Mouse (Mus musculus) retina, postnatal 7 days (tissue): ENCODE results near the gene Gm1043.

ENCODE experiments used
- DNase-seq: peaks from one replicate; pipeline ENCODE4 v3.0.0-alpha.2; 2012; ENCODE audit warnings: low read depth, low spot score

Gm1043 gene

DNA sequence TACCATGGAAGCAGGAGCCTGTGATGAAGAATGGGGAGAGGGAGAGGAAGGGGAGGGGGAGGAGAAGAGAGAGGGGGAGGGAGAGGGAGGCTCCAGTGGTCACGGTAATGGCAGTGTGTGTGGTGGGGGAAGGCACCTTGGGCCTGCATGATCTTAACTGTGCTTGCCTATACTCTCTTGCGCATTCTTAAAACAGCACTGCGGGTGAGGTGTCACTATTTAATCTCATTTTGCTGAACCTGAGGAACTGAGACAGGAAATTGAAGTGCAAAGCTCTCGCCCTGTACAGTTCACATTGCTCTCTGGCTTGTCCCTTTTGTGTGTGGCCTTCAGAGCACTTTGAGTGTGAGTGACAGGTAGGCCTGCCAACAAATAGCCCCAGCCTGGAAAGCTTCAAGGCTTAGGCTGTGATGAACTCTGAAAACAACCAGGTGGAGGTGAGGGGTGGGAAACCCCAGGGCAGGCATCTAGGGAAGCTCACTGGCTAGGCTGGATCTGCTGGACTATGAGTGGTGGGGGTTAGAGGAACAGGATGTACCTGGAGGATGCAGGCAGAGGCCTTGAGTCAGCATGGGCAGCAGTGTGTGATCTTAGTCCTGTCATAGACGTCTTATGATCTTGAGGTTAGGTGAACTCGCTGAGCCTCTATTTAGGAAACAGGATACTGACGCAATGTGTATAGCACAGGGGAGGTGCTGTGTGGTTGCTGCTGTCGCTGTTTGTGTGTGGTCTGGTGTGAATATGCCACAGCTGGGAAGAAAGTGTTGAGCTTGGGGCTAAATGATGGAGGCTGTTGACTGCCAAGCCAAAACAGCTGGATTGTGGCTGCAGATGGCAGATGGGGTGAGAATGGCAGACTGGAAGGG is 18.2 kb upstream of the Gm1043 start:
- no peak for DNase-seq

DNA sequence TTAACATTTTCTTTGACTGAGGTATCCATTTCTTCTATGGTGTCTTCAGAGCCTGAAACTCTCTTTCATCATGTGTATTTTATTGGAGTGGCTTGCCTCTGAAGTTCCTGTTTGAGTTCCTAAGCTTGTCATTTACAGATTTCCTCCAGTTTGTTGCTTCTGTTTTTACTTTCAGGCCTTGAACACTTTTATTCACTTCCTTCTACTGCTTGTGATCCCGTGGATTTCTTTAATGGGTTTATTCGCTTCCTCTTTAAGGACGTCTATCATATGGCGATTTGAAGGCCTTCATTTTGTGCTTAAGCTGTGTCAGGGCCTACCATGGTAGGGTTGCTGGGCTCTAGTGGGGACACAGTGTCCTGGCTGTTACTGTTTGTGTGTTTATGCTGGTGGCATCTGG is 11.5 kb upstream of the Gm1043 start:
- DNase-seq = no peak

DNA sequence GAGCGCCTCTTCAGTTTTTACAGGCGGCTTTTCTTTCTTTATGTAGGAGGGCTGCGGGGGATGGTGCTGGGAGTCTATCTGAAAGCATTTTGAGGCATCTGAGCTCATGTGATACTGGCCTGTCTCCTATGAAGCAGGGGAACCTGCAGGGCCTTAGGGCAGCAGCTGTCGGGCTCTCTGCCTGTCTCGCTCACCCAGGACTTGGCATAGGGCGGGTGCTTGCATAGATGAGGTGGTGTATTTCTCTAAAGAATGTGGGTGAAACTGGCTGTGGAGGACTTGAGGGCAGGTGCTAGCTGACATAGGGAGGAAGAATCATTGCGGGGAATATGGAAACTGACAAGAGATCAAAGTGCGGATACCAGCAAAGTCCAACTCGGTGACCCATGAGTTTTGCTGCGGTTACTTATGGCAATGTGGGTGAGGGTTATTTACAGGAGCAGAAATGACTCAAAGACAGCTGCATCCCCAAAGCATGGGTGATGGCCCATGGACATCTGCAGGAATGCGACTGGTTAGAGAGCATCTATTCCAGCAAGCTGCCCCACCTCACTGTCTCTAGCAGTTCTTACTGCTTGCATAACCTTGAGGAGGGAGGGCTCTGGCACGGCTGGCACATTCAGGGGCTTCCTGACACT is 8.4 kb upstream of the Gm1043 start:
- DNase-seq = no peak

DNA sequence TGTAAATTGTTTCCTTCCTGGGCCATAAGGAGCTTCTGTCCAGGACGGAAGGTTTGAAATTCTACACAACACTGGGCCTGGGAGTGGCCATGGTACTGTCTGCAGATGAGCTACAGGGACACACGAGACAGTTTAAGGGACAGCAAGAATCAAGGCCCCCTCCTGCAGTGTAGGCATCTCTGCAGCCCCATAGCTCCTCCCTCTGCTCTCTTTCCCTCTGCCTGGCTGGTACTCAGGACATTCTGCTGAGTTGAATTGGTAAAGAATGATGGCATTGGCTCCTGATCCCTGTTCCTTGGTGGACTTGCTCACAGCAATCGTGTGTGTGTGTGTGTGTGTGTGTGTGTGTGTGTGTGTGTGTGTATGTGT is 7.9 kb upstream of the Gm1043 start:
- no peak for DNase-seq

DNA sequence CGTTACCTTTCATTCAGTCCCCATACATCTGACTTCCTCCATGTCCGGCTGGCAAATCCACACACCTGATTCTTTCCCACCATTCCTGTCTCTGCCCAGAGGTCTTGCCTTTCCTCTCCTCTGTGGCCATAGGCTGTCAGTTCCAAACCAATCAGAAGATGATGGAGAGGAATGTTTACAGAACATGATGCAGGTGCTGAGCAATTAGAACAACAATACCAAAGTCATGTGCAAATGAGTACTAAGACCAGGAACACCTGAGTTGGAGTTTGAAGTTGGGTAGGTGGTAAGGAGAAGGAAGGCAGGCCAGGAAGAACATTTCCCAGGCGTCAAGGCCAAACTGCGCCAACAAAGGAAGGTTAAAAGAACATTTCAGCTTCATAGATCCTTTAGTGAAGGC is 5.7 kb upstream of the Gm1043 start:
- no peak for DNase-seq

DNA sequence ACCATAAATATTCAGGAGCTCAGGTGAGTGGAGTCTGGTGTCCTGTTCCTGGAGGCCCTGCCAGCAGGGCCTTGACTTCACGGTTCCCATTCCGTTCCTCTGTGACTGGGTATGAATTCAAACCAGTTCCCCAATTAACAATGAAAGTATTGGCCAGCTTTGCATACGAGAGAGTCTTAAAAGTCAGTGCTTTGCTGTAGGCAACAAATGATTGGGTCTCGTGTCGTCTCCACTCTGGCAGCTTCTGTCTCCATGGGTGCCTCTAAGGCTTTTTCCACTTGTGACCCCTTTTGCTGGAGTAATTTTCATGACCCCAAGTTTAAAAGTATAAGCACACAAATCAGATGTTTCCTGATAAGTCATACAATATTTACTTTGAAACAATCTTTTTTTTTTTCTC is 4.6 kb upstream of the Gm1043 start:
- no peak for DNase-seq

DNA sequence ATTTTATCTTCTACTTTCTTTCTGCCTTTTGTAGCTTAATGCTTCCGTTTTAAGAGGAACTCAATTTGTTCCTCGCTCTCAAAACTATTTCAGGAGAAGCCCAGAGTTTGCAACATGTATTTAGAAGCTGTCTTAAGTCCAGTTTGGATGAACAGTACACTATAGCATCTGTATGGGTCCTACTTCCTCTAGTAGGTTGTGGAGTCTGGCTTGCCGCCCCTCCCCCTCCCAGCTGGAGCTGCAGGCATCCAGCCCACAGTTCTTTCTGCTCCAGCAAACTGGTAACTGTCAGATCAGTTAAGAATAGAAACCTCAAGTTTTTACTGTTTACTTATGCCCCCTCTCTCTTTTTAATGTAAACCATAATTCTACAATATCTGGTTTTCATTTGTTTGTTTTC is 2.8 kb upstream of the Gm1043 start:
- no peak for DNase-seq

DNA sequence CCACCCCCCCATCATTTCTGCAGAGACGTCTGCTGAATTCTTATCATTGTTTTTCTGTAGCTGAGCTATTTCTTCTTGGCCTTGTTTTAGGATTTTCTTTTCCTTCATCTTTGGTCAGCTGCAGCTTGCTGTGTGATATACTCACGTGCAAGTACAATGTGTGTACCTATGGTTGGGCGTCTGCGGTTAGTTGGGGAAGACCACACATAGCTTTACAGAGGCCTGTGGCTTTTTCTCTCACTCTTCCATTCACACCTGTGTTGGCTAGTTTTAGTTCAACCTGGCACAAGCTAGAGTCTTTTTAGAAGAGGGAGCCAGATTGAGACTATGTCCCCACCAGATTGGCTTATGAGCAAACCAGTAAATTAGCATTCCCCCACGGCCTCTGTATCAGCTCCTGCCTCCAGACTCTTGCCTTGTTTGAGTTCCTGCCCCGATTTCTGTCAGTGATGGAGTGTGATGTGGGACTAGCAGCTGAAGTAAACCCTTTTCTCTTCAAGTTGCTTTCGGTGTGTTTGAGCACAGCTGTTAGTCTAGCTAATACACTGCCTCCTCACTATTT is 1.9 kb upstream of the Gm1043 start:
- DNase-seq = no peak

DNA sequence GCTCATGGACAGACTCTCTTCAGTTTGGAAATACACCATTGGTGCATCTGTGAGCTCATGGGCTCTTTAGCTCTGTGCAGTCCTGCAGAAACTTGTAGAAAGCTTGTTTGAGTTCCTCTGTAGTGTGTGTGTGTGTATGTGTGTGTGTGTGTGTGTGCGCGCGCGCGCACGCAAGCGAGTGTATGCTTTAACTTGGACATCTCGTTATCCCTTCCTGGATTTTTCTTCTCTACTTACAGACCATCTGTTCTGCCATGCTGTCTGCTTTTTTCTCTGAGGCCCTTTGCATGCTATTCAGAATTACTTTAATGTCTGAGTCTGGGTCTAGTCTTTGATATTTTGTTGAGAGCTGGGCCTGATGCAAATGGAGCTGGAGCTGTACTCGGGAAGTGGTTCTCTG is 1.3 kb upstream of the Gm1043 start:
- no peak for DNase-seq

DNA sequence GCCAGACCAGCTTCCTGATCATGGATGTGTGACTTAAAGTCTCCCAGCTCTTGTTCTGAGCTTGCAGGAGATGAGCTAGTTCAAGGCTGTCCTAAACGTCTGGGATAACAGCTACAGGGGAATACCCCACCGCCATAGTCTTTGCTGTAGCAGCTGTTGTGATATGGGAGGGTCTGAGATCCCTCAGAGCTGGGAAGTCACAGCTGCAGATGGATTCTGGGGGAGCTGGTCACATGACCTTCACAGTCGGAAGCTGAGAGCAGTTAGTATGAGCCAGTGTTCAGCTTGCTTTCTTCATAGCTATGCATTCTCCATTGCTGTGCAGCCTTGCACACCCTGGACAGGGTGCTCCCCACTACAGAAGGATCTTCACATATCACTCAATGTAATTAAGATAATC is 748 bp downstream of the Gm1043 start:
- no peak for DNase-seq

DNA sequence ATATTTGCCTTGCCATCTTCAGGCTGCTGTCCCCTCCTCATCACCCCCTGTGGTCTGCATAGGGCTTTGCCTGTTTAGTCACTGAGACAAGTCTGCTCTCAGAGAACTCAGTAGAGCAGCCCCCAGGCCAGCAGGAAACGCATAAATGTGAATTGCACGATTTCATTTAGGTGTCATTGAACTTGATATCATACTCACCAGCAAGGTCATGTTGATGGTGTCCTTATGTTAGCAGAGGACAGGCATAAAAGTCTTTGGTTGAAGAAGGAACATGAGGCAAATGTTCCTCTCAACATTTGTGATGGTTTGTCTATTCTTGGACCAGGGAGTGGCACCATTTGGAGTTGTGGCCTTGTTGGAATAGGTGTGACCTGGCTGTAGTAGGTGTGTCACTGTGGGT is 2.6 kb downstream of the Gm1043 start:
- DNase-seq = no peak

DNA sequence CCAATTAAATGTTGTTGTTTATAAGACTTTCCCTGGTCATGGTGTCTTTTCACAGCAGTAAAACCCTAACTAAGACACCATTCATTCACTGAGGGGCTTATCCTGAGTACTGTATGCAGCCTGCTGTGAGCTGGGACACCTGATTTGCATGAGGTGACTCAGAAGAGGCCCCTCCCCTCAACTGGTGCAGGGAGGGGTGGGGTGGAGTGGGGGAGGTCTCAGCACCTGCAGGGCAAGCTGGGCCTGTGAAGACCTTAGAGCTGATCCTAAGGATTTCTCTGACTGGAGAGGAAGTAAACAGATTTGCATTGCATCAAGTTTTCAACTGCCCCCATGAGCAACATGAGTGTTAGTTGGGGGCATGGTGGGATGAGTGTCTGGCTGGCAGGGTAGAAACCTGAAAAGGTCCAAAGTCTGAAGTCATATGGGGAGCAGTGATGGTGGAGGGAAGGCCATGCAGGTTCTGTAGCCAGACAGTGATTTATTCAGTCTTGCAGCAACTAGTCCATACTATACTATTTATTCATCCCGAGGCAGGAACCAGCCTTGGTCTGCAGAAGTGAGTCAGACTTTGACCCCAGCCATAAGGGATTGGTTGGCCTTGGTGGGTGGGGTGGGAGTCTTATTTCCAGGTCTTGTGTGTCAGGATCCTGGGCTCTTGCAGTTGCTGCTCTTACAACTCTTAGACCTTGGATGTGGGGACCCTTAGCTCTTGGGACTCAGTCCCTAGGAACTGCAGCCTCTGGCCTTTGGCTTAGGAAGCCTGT is 3.4 kb downstream of the Gm1043 start:
- no peak for DNase-seq

DNA sequence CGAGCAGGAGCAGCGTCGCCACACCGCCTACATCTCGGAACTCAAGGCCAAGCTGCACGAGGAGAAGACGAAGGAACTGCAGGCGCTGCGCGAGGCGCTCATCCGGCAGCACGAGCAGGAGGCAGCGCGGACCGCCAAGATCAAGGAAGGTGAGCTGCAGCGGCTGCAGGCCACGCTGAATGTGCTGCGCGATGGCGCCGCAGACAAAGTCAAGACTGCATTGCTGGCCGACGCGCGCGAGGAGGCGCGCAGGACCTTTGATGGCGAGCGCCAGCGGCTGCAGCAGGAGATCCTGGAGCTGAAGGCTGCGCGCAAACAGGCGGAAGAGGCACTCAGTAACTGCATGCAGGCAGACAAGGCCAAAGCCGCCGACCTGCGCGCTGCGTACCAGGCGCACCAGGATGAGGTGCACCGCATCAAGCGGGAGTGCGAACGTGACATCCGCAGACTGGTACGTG is 6.0 kb downstream of the Gm1043 start:
- no peak for DNase-seq

DNA sequence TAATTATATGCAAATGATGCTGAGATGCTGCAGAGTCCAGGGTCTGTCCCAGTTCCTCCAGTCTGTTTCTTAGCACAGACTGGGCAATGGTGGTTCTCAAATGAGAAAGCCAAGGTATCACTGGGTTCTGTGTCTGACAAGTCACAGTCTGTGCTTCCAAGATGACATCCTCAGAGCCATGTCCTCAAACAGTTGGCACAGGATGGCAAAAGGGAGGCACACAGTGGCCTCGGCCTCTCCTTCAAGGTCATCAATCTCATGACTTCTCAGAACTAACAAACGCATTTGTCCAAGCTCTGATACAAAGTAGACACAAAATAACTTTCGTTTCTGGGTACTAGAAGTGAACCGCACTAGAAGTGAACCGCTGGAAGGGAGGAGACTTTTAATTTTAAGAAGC is 9.8 kb downstream of the Gm1043 start:
- no peak for DNase-seq

DNA sequence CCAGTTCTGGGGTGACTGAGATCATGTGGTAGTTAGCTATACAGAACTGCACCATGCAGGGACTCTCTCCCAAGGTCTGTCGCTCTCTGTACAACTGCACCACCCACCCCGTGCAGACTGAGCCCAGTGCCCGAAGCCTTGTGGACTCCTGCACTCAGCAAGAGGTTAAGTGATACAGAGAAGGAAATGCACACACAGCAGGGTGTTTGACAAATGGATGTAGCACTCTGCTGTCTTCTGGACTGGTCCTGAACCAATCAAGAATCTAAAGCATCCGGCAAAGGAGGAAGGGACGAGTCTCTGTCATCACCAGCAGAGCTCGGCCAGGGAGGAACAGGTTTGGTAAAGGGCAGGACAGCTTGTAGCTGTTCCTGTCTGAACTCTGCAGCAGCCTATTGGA is 12.4 kb downstream of the Gm1043 start:
- no peak for DNase-seq

DNA sequence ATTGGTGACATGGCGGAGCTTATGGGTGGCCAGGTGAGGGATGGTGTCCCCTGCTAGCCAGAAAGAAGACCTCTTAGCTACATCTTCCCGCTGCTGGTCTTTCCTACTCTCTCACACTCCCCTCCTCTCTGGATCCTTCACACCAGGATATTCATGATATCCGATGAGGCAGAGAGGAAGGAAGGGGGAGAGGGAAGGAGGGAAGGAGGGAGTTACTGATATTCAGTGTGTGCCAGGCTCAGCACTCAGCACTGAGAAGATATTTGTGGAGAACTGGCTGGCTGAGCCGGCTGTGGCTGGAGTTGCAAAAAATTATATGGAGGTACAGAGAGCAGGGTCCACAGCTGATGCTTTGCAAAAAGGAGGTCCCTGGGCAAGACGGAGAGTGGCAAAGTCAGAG is 15.6 kb downstream of the Gm1043 start:
- DNase-seq = no peak

DNA sequence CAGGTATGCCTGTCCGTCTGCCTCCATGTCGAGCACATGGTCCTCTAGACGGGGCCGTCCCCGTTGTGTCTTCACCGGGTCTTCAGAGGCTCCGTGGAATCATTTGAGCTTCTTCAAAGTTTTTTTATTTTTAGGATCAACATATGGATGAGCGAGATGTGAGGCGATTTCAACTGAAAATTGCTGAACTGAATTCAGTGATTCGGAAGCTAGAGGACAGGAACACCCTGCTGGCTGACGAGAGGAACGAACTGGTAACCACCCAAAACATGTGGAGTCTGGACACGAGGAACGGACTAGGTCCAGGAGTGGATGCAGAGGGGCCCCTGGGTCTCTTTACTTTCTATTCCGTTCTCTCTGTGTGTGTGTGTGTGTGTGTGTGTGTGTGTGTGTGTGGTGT is 16.5 kb downstream of the Gm1043 start:
- DNase-seq = no peak

DNA sequence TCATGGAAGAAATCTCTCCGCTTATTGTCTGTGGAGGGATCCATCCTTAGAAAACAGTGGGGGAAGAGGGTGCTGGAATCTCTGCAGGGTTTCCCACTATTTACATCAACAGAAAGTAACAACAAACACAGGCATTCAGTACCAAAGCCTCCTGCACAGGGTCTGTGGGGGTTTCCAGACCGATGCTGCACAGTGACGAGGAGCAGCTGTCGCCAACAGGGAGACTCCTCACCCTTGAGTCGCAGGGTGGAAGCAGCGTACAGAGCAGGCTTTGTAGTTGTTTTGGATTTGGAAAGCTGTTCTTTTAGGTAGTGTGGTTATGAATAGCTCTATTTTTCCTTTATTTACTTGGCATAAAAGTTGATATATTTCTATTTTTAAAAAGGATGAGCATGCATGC is 16.9 kb downstream of the Gm1043 start:
- no peak for DNase-seq

DNA sequence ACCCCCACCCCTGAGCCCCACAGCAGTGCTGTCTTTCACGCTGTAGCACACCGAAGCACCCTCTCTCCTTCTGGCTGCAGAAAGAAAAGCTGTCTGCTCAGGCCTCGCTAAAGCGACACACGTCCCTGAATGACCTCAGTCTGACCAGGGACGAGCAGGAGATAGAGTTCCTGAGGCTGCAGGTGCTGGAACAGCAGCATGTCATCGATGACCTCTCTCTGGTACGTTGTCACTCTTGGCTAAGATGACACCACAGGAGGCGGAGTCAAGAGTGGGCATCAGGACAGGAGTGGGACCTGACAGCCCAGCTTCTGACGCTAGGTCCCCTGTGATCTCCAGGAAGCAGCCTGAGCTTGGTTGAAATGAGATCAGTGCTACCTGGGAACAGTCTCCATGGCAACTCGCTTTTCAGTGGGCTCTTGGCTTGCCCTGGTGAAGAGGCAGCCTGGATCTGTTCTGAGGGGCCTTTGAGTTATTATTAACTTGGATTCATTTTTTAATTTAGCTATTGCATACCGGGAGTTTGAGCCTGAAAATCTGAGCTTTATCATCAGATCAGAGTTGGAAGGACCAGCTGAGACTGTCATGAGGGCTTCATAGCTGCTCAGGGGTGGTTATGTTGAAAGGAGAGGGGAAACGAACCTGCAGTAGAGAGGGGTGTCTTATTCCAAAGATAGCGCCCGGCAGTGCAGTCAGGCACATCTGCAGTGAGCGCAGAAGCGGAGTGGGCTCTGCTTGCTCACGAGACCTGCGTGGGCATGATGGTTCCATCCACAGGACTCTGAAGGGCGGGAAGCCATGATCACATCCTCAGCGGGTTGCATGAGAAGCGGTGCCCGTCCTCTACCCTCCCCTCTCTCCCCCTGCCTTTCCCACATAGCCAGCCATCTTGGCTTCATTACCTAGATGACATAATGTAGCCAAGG is 20.6 kb downstream of the Gm1043 start:
- no peak for DNase-seq

DNA sequence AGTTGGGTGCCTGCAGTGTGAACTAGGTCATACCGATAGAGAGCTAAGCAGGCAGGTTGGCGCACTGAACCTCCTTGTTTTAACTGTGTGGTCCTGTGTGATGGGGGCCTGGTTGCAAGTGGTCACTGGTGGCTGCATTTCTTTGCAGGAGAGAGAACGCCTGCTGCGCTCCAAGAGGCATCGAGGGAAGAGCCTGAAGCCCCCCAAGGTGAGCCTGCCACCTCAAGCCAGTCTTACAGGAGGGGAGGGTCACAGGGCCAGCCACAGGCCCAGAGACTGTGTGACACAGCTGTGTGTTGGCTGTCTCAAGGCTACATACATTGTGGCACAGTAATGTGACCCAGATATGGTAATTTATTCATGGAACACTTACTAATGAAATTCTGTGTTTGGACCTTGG is 21.9 kb downstream of the Gm1043 start:
- DNase-seq = no peak

DNA sequence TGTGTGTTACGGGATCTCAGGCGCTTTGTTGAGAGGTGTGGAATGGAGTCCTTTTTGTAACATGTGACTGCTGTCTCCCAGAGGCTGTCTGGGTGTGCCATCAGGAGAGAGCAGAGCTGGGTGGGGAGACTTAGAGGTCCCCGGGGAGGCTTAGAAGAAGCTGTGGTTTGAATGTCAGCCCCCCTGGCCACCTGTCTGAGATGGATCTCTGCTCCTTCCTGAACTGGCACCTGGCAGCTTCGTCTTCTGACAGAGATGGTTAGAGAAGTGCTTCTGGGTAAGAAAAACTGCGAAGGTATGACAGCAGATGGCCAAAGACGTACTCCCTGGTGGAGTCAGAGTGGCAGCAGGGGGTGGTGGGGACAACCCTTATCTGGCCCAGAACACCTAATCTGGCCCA is 22.4 kb downstream of the Gm1043 start:
- no peak for DNase-seq
